Mouse (Mus musculus): ENCODE data around the gene Ptrh1. TPM values are rescaled to one million over a fixed set of nuclear protein-coding genes. Genes with fewer than 3 reads are reported as not detected.

Gene Ptrh1
- polyA plus RNA-seq, 2 experiments, result 5.1 to 11.3 TPM

- no peak for TF ChIP-seq POLR2A (IDR thresholded peaks at IDR 0.05; ENCODE audit: borderline replicate concordance, extremely low read depth, insufficient read depth, insufficient read length)
- no peaks in the 10 kb centered on the region for H3K9me3 ChIP-seq (ENCODE audit: control insufficient read depth, low read length)
- DNase-seq (ENCODE audit: low spot score), result peak; percentile 55
- H3K4me2 ChIP-seq (replicated peaks; ENCODE audit: low read depth, low read length, severe bottlenecking), result no peak overlapping the region
- H3K36me3 ChIP-seq (ENCODE audit: control insufficient read depth, insufficient read depth, low read length), result no peaks in the 10 kb centered on the region
- no peak overlapping the region for H3K4me3 ChIP-seq (replicated peaks; ENCODE audit: low read length)
- peaks cover 10% of the 10 kb centered on the region for H3K4me1 ChIP-seq (ENCODE audit: control insufficient read depth, insufficient read depth, low read length)
- 14% methylated on average over 8 of the region's 8 CpGs for WGBS
- no peaks in the 10 kb centered on the region for H3K27me3 ChIP-seq (ENCODE audit: control insufficient read depth, insufficient read depth, low read length)
- no peak for ATAC-seq (ENCODE audit: low FRiP score, low read depth)
- no peak overlapping the region for H3K9ac ChIP-seq (ENCODE audit: low read depth, low read length, severe bottlenecking)
- no peak overlapping the region for H3K27ac ChIP-seq (replicated peaks; ENCODE audit: low read depth, low read length)
These were observed 3.5 kb downstream of the Ptrh1 start for GRCm38 (mm10) chr2:32779131-32779530.

- Histone ChIP-seq H3K4me2 (replicated peaks; ENCODE audit: low read depth, low read length, severe bottlenecking) (no peak overlapping the region), H3K4me3 (replicated peaks; ENCODE audit: low read length) (no peak overlapping the region), H3K4me1 (ENCODE audit: control insufficient read depth, insufficient read depth, low read length) (peaks cover 12% of the 10 kb centered on the region), H3K27me3 (ENCODE audit: control insufficient read depth, insufficient read depth, low read length) (no peaks in the 10 kb centered on the region), H3K9me3 (ENCODE audit: control insufficient read depth, low read length) (no peaks in the 10 kb centered on the region), H3K9ac (ENCODE audit: low read depth, low read length, severe bottlenecking) (no peak overlapping the region), H3K27ac (replicated peaks; ENCODE audit: low read depth, low read length) (no peak overlapping the region), H3K36me3 (ENCODE audit: control insufficient read depth, insufficient read depth, low read length) (no peaks in the 10 kb centered on the region)
- ATAC-seq (ENCODE audit: low FRiP score, low read depth) (no peak), DNase-seq (ENCODE audit: low spot score) (no peak)
- TF ChIP-seq POLR2A (IDR thresholded peaks at IDR 0.05; ENCODE audit: borderline replicate concordance, extremely low read depth, insufficient read depth, insufficient read length), result no peak
- 87% methylated on average over 6 of the region's 6 CpGs for WGBS
These were observed 4.1 kb downstream of the Ptrh1 start for GRCm38 (mm10) chr2:32779714-32780113.

- Histone ChIP-seq H3K9me3 (ENCODE audit: control insufficient read depth, low read length) (no peaks in the 10 kb centered on the region), H3K4me3 (replicated peaks; ENCODE audit: low read length) (no peak overlapping the region), H3K4me2 (replicated peaks; ENCODE audit: low read depth, low read length, severe bottlenecking) (no peak overlapping the region), H3K36me3 (ENCODE audit: control insufficient read depth, insufficient read depth, low read length) (no peaks in the 10 kb centered on the region), H3K9ac (ENCODE audit: low read depth, low read length, severe bottlenecking) (no peak overlapping the region), H3K27me3 (ENCODE audit: control insufficient read depth, insufficient read depth, low read length) (no peaks in the 10 kb centered on the region), H3K4me1 (ENCODE audit: control insufficient read depth, insufficient read depth, low read length) (peaks cover 6% of the 10 kb centered on the region), H3K27ac (replicated peaks; ENCODE audit: low read depth, low read length) (no peak overlapping the region)
- ATAC-seq (ENCODE audit: low FRiP score, low read depth) (no peak), DNase-seq (ENCODE audit: low spot score) (no peak)
- 81% methylated on average over 6 of the region's 6 CpGs for WGBS
- no peak for TF ChIP-seq POLR2A (IDR thresholded peaks at IDR 0.05; ENCODE audit: borderline replicate concordance, extremely low read depth, insufficient read depth, insufficient read length)
These were observed 6.1 kb downstream of the Ptrh1 start for GRCm38 (mm10) chr2:32781710-32782109.

GRCm38 (mm10) chr2:32784048-32784681, 8.6 kb downstream of the Ptrh1 start, which contains the start of gene Cfap157:
Cfap157 (minus strand) TSS chr2:32784428.
- H3K36me3 ChIP-seq (ENCODE audit: control insufficient read depth, insufficient read depth, low read length), result no peaks in the 10 kb centered on the region
- H3K4me1 ChIP-seq (ENCODE audit: control insufficient read depth, insufficient read depth, low read length), result peaks cover 6% of the 10 kb centered on the region
- H3K9ac ChIP-seq (ENCODE audit: low read depth, low read length, severe bottlenecking), result no peak within 1 kb of the TSS
- H3K4me2 ChIP-seq (replicated peaks; ENCODE audit: low read depth, low read length, severe bottlenecking), result 0 out of 2 replicates have a peak within 1 kb of the TSS, but pooled peaks have one; percentile 1
- no peak for TF ChIP-seq POLR2A (IDR thresholded peaks at IDR 0.05; ENCODE audit: borderline replicate concordance, extremely low read depth, insufficient read depth, insufficient read length)
- peak; percentile 56; the same call in 1 of the 2 replicates for ATAC-seq (ENCODE audit: low FRiP score, low read depth)
- H3K9me3 ChIP-seq (ENCODE audit: control insufficient read depth, low read length), result no peaks in the 10 kb centered on the region
- peak; percentile 57 for DNase-seq (ENCODE audit: low spot score)
- no peaks in the 10 kb centered on the region for H3K27me3 ChIP-seq (ENCODE audit: control insufficient read depth, insufficient read depth, low read length)
- 45% methylated on average over 4 of the region's 4 CpGs for WGBS
- no peak within 1 kb of the TSS for H3K4me3 ChIP-seq (replicated peaks; ENCODE audit: low read length)
- H3K27ac ChIP-seq (replicated peaks; ENCODE audit: low read depth, low read length), result no peak within 1 kb of the TSS

- ATAC-seq (ENCODE audit: low FRiP score, low read depth) (no peak), DNase-seq (ENCODE audit: low spot score) (no peak)
- TF ChIP-seq POLR2A (IDR thresholded peaks at IDR 0.05; ENCODE audit: borderline replicate concordance, extremely low read depth, insufficient read depth, insufficient read length), result no peak
- Histone ChIP-seq H3K4me2 (replicated peaks; ENCODE audit: low read depth, low read length, severe bottlenecking) (no peak overlapping the region), H3K9me3 (ENCODE audit: control insufficient read depth, low read length) (no peaks in the 10 kb centered on the region), H3K27me3 (ENCODE audit: control insufficient read depth, insufficient read depth, low read length) (no peaks in the 10 kb centered on the region), H3K4me1 (ENCODE audit: control insufficient read depth, insufficient read depth, low read length) (peaks cover 6% of the 10 kb centered on the region), H3K36me3 (ENCODE audit: control insufficient read depth, insufficient read depth, low read length) (0 out of 2 replicates have a peak, but pooled peaks cover 8% of the 10 kb centered on the region), H3K4me3 (replicated peaks; ENCODE audit: low read length) (no peak overlapping the region), H3K27ac (replicated peaks; ENCODE audit: low read depth, low read length) (no peak overlapping the region), H3K9ac (ENCODE audit: low read depth, low read length, severe bottlenecking) (no peak overlapping the region)
- WGBS, result 55% methylated on average over 6 of the region's 6 CpGs
These were observed 11.6 kb downstream of the Ptrh1 start for GRCm38 (mm10) chr2:32787176-32787575.
